Mouse (Mus musculus) large intestine, adult 2 months (tissue): ENCODE measurements around the gene 4933402J07Rik. TPM values are rescaled to one million over a fixed set of nuclear protein-coding genes. Genes with fewer than 3 reads are reported as not detected.
A peak's percentile ranks its signal among the peaks of the same experiment; 100 is the strongest.

Source experiments
- DNase-seq: peaks from one replicate; pipeline ENCODE4 v3.0.0-alpha.2; 2012; ENCODE audit warnings: low read depth, low spot score
- WGBS: fragments of 180-500 bp; shearing (Covaris S2); methylation state at CpG from one replicate; pipeline ENCODE4 v1.1.7; 2018; 5-methylcytosine and 5-hydroxymethylcytosine counted together
- polyA plus RNA-seq: library from polyadenylated mRNA; depleted of rRNA; stranded (reverse); fragments of >200 nt; gene quantifications from 2 replicates; pipeline ENCODE4 v1.2.3, GENCODE M21; 2012; rRNA removed

The 4933402J07Rik gene
- not detected in 2 replicates for polyA plus RNA-seq

DNA sequence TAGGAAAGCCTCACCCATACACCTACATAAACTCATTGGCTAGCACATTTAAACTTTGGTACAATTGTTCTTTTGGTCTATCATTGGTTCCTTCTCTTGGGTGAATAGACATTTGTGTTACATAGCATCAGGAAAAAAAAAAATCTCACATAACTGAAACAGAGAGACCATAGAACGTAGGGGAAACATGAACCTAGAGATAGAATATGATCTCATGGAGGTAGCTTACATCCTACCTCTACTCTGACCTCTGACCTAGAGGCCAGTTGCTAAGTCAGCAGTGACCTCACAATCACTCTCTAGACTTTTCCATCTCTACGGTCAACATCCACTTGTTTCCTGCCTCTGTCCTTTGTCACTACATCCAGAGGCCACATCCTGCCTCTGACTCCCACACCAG is at the start of gene 4933402J07Rik:
TSS of gene 4933402J07Rik (plus strand) at position 301 of the 400 bp plus-strand sequence.
- no peak for DNase-seq
- 77% methylated on average over 2 of the region's 2 CpGs for WGBS

DNA sequence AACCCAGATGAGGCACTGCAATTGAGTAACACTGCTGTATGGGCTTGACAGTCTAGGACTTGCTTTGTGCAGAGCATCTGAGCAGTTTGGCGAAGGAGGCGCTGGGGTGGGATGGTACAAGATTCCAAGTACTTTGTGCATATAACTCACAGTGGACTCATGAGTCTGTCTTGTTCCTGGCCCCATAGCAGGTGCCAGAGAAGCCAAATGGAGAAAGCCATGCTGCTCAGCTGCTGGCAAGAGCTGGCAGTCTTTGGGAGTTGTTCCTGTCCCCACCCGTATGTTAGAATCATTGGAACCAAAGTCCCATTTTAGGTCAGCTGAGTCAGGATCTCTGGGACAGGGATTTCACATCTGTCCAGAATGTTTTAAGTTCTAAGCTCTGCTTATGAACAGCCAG is 46.5 kb upstream of the 4933402J07Rik start:
- DNase-seq = no peak
- 82% methylated on average over 3 of the region's 3 CpGs for WGBS

GRCm38 (mm10) chr8:87525006-87525405 is 38.6 kb upstream of the 4933402J07Rik start:
- DNase-seq = no peak
- WGBS = 84% methylated on average over 1 of the region's 1 CpGs

GRCm38 (mm10) chr8:87531176-87531575 is 32.5 kb upstream of the 4933402J07Rik start:
- no peak for DNase-seq
- WGBS = 43% methylated on average over 4 of the region's 4 CpGs

DNA sequence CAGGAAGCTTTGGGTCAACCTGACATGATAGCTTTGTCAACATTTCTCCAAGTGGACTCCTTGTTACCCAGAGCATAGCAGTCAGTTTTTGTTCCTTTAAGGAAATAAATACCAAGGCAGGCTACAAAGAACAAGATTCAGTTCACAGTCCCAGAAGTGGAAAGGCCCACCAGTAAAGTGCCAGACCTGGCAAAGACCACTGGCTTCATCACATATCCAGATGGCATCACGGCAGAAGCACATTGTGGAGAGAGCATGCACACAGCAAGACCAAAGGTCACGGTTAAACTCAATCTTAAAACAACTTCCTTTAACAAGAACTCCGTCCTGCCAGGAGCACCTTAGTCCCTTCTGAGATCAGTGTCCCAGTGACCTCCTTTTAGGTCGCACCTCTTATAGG is 30.2 kb upstream of the 4933402J07Rik start:
- no peak for DNase-seq
- WGBS = 54% methylated on average over 4 of the region's 4 CpGs

- 34% methylated on average over 2 of the region's 2 CpGs for WGBS
- DNase-seq = no peak
These were observed 28.8 kb upstream of the 4933402J07Rik start for GRCm38 (mm10) chr8:87534846-87535245.

DNA sequence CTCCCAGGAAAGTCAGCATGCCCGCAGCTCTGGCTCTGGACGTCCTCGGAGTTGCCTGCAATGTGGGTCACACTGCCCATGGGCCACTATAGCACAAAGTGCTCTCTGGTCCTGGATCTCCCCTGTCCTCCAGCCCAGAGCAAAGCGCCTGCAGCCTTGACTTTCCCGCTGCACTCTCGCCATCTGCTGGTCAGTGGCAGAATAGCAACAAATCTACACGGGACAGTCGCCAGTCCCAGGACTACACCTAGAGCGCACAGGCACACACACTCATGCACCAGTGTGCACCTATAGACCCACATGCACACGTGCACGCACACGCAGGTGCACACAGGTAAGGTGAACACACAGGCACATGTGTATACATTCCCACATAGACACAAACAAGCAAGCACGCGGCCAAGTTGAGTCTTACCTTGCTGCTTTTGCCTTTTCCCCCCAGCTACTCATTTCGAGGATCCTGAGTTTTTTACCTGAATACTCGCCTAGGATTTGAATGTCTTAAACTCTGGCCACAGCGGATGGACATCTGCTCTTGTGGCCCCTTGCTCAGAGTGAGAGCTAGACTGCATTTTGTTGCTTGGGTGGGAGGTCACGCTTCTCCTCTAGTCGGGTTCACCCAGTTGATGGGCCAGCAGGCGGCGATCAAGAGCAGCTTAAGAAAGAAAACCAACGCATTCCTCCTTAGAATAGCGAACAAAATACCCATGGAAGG is 26.9 kb upstream of the 4933402J07Rik start:
- peak; percentile 22 for DNase-seq
- WGBS = 8% methylated on average over 23 of the region's 23 CpGs

DNA sequence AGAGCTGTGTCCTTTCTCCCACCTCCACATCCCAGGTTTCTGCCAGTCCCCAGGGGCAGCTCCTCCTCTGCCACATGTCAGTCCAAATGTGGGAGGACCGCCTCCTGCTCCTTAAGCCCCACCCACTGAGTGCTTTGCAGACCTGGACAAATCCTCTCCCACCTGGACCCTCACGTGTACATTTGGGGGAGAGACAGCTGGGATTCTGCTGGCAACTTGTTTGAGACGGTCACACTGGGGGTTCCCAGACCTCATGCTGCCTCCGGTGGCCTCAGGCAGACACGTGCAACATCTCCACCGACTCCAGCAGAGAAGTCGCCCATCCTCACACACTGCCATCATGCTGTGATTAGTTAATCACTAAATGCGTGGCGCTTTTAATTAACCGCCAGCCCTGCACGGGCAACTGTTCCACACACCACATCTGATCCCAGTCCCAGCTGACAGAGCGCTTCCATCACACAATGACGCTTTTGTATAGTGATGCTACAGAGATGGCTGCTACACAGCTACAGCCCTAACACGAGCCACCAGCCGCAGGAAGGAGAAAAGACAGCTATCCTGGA is 23.7 kb upstream of the 4933402J07Rik start:
- 37% methylated on average over 15 of the region's 15 CpGs for WGBS
- no peak for DNase-seq

GRCm38 (mm10) chr8:87549881-87550280 is 13.8 kb upstream of the 4933402J07Rik start:
- 56% methylated on average over 4 of the region's 4 CpGs for WGBS
- DNase-seq = no peak

- 40% methylated on average over 1 of the region's 1 CpGs for WGBS
- DNase-seq = no peak
These were observed 10.9 kb upstream of the 4933402J07Rik start for GRCm38 (mm10) chr8:87552801-87553200.

GRCm38 (mm10) chr8:87560801-87561200 is 2.9 kb upstream of the 4933402J07Rik start:
- no peak for DNase-seq
- 22% methylated on average over 2 of the region's 2 CpGs for WGBS

GRCm38 (mm10) chr8:87569203-87569602 is 5.5 kb downstream of the 4933402J07Rik start:
- no peak for DNase-seq
- 87% methylated on average over 5 of the region's 5 CpGs for WGBS

- WGBS = 35% methylated on average over 13 of the region's 13 CpGs
- no peak for DNase-seq
These were observed 6.3 kb downstream of the 4933402J07Rik start for GRCm38 (mm10) chr8:87569706-87570563.

- WGBS = 3% methylated on average over 8 of the region's 8 CpGs
- DNase-seq = no peak
These were observed 6.9 kb downstream of the 4933402J07Rik start for GRCm38 (mm10) chr8:87570564-87570855.

- 7% methylated on average over 7 of the region's 7 CpGs for WGBS
- no peak for DNase-seq
These were observed 7.2 kb downstream of the 4933402J07Rik start for GRCm38 (mm10) chr8:87570880-87571279.

GRCm38 (mm10) chr8:87594272-87594671 is 30.6 kb downstream of the 4933402J07Rik start:
- DNase-seq = peak; percentile 6
- WGBS = 2% methylated on average over 2 of the region's 2 CpGs

GRCm38 (mm10) chr8:87602731-87603130 is 39.1 kb downstream of the 4933402J07Rik start:
- no peak for DNase-seq
- WGBS = 65% methylated on average over 2 of the region's 2 CpGs

- 53% methylated on average over 7 of the region's 7 CpGs for WGBS
- DNase-seq = no peak
These were observed 45.5 kb downstream of the 4933402J07Rik start for GRCm38 (mm10) chr8:87609110-87609509.

DNA sequence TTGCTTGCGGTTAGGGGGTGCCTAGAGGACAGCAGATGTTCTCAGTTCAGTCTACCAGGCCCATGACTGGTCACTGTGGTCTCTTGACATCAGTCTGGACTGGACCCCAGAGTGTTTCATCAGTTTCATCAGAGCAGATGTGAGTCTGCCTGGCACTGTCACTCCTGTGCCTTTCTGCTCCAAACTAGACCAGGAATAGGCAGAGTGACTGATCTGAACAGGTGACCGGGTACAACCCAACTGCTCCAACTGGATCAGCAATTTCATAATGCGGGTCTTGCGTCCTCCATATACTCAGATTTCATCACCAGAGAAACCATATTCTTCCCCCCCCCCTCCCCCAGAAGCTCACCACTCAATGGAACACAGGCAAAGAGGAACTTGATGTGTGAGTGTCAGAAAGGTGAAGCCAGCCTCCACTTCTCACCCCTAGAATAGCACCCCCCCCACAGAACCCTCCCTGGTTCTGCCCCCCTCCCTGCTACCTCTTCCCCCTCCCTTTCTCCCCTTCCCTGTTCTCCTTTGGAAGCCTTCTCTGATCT is 46.1 kb downstream of the 4933402J07Rik start:
- no peak for DNase-seq
- 86% methylated on average over 4 of the region's 4 CpGs for whole genome bisulfite sequencing

DNA sequence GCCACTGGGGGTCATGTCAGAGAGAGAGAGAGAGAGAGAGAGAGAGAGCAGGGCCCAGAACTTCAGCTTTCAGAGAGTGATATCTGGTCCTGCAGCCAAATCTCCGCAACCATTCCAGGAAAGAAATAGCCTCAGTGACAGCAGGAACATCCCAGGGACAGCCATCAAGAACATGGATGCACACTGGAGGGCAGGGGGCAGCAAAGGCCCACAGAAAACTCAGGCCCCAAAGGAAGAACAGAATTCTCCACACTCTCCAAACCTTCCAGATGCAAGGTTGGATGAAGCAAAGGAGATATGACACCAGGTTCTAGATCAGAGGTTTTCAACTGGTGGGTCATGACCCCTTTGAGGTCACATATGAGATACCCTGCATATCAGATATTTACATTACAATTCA is 50.0 kb downstream of the 4933402J07Rik start:
- 82% methylated on average over 1 of the region's 1 CpGs for WGBS
- no peak for DNase-seq
